Mouse (Mus musculus): ENCODE data around the gene Gm10282.

Gene Gm10282

DNA sequence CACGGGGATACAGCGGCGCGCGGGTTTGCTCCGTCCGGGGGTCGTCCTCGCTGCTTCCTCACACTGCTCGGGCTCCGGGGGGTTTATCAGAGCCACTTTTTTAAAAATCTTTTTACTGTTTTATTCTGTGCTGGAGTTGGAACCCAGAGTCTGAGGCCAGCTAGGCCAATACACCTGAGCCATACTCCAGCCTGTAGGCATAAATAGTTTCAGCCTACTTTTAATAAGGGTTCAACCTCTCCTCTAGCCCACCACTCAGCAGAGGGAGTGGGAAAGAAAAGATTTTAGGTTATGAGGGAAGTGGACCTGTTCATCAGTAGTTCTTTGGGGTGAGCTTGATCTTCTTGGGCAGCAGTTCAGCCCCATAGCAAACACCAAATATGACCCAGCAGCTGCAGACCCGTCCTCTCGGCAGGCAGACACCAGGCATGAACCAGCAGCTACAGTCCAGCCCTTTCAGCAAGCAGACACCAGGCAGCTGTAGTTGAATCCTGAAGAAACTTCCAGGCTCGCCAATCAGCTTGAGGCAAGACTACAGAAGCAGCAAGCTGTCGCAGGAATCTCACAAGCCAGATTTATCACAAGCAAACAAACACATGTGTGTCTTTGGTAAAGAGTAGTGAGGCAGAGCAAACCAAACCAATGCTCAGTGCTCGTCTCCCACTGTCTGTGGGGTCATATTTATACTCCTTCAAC lies at the start of gene Gm10282:
Gene Gm10282, minus strand, starts transcription at position 51 of the 696 bp plus-strand sequence.
- no peak for DNase-seq

GRCm38 (mm10) chr8:72354272-72354671 lies 49.2 kb upstream of the Gm10282 start:
- DNase-seq: peak; percentile 89

DNA sequence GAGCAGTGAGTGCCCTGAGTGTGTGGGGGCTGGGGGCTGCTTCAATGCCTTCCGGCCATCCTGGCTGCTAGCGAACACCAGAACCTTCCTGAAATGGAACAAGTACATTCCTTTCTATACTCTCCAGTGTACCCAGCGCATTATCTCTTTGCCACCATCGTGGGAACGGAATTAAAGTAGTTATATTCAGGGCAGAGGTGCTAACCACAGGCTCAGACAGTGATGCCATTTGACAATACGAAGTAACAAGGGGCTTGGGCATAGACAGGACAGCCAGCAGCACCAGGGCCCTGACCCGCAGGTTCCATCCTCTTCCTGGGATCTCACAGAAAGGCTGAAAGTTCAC lies 48.6 kb upstream of the Gm10282 start:
- DNase-seq: no peak

DNA sequence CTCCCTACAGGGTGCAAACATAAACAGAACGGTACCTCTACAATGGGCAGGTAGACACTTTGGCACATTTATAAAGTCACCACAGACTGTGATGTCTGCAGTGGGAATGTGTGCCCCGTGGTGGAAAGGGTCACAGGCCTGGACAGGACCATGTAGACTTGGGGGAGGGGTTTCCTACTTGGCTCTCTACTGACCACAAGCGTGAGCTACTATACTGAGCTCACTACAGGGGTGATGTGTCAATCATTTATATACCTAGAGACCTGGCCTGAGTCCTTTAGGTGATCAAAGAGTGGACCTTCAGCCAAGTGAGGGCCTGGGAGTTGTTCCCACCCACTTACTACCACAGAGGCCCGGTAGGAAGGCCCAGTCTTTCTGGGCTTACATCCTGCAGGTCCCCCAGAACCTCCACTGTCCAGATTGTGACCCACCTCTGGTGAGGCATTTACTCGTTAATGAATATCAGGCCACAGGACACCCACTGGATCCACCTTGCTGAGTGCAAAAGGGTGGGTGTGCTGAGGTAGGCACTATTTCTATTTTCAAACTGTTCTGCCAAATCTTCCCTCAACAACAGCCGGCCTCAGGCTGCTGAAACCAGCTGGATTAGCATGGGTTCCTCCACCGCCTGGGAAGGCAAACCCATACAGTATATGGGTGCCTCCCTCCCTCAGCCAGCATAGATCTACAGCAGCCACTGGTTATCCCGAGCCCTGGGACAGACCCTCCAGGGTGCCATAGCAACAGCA lies 48.1 kb upstream of the Gm10282 start:
- DNase-seq: no peak

- DNase-seq: no peak
Observed at GRCm38 (mm10) chr8:72351405-72352005, 46.4 kb upstream of the Gm10282 start.

GRCm38 (mm10) chr8:72350727-72351126 lies 45.7 kb upstream of the Gm10282 start:
- DNase-seq: peak; percentile 78

GRCm38 (mm10) chr8:72349838-72350237 lies 44.8 kb upstream of the Gm10282 start:
- no peak for DNase-seq

GRCm38 (mm10) chr8:72348956-72349355 lies 43.9 kb upstream of the Gm10282 start:
- no peak for DNase-seq

- no peak for DNase-seq
Observed at GRCm38 (mm10) chr8:72348114-72348513, 43.1 kb upstream of the Gm10282 start.

DNA sequence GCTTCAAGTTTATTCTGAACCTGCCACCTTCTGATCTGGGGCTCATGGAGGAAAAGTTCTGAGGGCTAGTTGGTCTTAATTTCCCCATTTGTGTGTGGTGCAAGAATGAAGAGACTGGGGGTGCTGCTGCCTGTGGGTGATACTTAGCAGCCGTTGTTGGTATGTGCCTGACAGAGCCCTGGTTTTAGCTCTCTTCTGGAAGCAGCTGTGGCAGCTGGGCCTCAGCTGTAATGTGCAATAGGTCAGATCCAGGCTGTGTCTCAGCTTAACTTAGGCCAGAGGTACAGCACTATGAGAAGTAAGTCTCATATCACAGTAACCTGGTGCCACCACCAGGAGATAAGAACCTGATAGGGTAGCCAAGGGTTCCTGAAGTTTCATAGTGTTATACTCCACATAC lies 42.5 kb upstream of the Gm10282 start:
- peak; percentile 50 for DNase-seq

DNA sequence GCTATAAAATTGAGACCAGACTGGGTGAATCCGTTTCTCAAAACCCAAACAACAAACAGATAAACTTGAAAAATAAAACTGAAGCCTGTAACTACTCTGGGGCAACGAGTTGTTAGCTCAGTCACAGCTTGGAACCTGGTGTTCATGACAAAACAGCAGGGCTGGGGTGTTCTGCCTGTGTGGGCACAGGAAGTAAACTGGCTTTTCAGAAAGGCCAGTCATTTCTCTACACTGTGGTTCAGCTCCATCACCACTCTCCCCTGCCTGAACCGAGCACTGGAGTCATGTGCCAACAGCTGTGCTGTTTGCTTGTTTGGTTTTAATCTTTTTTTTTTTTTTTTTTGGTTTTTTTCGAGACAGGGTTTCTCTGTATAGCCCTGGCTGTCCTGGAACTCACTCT lies 38.7 kb upstream of the Gm10282 start:
- DNase-seq: no peak

- no peak for DNase-seq
Observed at GRCm38 (mm10) chr8:72342556-72343300, 37.7 kb upstream of the Gm10282 start.

DNA sequence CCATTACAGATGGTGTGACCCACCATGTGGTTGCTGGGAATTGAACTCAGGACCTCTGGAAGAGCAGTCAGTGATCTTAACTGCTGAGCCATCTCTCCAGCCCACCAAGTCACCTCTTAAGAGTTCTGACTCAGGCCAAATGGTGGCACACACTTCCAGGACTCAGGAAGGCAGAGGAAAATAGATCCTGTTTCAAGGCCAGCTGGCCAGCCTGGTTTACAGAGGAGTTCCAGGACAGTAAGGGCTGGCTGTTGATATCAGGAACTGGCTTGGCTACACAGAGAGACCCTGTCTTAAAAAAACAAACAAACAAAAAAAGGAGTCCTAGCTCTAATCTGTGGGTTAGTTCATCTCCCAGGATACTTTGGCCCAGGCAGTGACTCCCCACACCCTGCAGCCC lies 32.0 kb upstream of the Gm10282 start:
- peak; percentile 40 for DNase-seq

- DNase-seq: peak; percentile 66
Observed at GRCm38 (mm10) chr8:72336273-72336672, 31.2 kb upstream of the Gm10282 start.

GRCm38 (mm10) chr8:72334144-72334641 lies 29.1 kb upstream of the Gm10282 start:
- no peak for DNase-seq

DNA sequence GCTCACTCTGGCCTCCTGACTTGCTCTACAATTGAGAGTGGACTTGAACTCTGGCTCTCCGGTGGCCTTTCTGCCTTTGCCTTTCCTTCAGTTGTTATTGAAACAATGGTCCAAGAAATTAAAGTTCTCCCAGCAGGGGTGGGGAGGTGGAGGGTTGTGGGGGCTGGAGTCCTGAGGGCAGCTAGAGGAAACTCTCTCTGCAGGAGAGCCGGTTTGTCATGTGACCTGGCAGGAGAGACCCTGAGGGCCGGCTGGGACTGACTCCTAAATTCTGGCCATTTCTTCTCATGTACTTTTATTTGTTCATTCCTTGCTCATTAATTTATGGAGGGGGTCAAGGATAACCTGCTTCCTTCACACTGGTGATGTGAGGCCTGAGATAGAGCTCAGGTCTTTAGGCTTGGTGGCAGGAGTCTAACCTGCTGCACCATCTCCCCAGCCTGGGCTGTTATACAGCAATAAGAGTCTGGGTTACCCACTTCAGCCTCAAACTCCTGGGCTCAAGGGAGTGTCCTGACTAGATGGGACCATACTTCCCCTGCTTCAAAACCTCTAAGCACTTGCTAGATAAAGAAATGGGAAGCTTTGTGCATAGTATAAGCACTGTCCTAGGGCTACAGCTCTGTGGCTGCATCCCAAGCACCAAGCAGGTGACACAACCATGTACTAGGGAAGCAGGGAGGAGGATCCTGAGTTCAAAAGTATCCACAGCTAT lies 28.5 kb upstream of the Gm10282 start:
- DNase-seq: no peak

DNA sequence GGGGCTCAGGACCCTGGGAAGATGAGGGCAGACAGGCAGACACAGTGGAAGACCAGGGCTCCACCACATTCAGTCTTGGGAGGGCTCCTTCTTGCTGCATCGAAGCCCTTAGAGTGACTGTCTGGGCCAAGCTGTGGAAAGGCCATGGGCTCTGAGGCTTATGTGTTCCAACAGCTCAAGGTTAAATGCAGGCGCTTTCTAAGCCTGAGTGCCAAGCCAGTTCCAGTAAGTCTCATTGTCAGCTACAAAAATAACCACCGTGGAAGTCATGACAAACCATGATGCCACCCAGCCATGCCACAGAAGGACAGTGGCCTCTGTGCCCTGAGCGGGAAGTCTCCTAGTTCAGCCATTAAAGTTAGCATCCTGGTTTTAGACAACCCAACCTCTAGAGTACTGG lies 26.6 kb upstream of the Gm10282 start:
- DNase-seq: no peak

DNA sequence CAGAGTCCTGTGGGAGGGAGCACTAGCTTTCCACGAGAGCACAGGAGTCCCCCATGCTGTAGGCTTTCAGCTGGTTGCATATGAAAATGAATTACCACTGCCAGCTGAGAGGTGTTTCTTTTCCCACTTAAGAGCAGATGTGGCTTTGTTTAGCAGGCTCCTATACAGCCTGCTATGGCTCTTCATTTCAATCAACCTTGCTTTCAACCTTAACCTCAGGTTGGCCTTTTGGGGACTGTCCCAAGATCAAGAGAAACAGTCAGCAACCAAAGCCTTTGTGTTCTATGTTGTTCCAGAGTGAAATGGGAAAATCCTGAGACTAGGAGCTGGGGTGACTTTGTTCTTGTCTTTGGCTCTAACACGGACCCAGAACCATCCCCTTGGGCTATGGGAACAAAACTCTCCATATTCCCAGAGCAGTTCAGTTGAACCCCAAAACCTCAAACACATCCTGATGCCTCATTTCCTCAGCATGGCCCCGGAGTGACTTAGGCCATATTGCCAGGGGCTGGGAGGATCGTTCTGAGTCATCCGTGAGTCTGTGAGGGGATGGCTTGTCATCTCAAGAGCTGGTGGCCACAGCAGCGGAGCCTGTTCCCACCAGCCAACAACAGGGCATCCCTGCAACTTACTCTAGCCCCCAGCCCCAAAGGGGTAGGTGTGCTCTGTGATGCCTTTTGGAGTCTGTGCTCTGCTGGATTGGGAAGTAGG lies 25.9 kb upstream of the Gm10282 start:
- no peak for DNase-seq

- no peak for DNase-seq
Observed at GRCm38 (mm10) chr8:72329116-72329515, 24.1 kb upstream of the Gm10282 start.

GRCm38 (mm10) chr8:72324708-72325107 lies 19.6 kb upstream of the Gm10282 start:
- DNase-seq: peak; percentile 9

GRCm38 (mm10) chr8:72324036-72324706 lies 19.1 kb upstream of the Gm10282 start:
- DNase-seq: peak; percentile 28

Measured in lung, postnatal 36 days (tissue).